ENCODE assay signal across 10 mouse cellular contexts in genomic region chr5:100074571-100074970, GRCm38 (mm10). TPM values are rescaled to one million over a fixed set of nuclear protein-coding genes. Genes with fewer than 3 reads are reported as not detected.
A peak's percentile ranks its signal among the peaks of the same experiment; 100 is the strongest.
DNase-seq lines count a peak whose midpoint lies in the region; ATAC-seq and TF ChIP-seq lines count a peak whose summit lies in the region.
"Had no signal": no experiment of that assay in that cellular context is flagged by ENCODE, and none has a peak within 500 bp of the region (broad histone marks: within the 10 kb centered on the region; RNA-seq: fewer than 3 reads in every experiment).

No protein-coding gene starts in this region.

- peaks cover 8% of the 10 kb centered on the region; the same call in 1 of the 2 replicates for H3K36me3 ChIP-seq in forebrain, postnatal 0 days (ENCODE audit: insufficient read depth)
- peaks cover 35% of the 10 kb centered on the region for H3K36me3 ChIP-seq in forebrain, embryonic 10.5 days (replicated peaks)
- no peaks in the 10 kb centered on the region for H3K36me3 ChIP-seq in liver, postnatal 0 days (replicated peaks; ENCODE audit: insufficient read depth, low read length)
- peaks cover 32% of the 10 kb centered on the region for H3K36me3 ChIP-seq in liver, embryonic 12.5 days
- peaks cover 5 to 63% of the 10 kb centered on the region in 2 experiments for H3K36me3 ChIP-seq in CH12.LX (replicated peaks in 1 of 2; ENCODE audit: control insufficient read depth in 1 of 2, insufficient read depth in 1 of 2, low read length in 1 of 2)

- DNase-seq in forebrain, postnatal 0 days = peak; percentile 62
- DNase-seq in forebrain, embryonic 10.5 days (ENCODE audit: extremely low spot score, low spot score) = no peak
- no peak for DNase-seq in liver, postnatal 0 days
- DNase-seq in CH12.LX (ENCODE audit: extremely low read depth) = peak; percentile 12
- peak; percentile 60 for DNase-seq in brain, embryonic 14.5 days (ENCODE audit: low read depth)
- DNase-seq in urinary bladder, postnatal 10 days (ENCODE audit: low spot score) = no peak
- DNase-seq in spleen, postnatal 4 days (ENCODE audit: low spot score in 2 of 2) = no peak
- DNase-seq: gastrocnemius, postnatal 36 days had no signal

- in situ Hi-C loops in CH12.LX (cut with MboI; ENCODE audit: low pct_ligation_motif_present, low pct_unique_long_range_greater_than_20kb, low sequenced_read_pairs) = no loop called here

- H3K27me3 ChIP-seq in forebrain, postnatal 0 days (ENCODE audit: insufficient read depth, low read length) = no peaks in the 10 kb centered on the region
- H3K27me3 ChIP-seq in forebrain, embryonic 10.5 days (ENCODE audit: poor library complexity, severe bottlenecking) = no peaks in the 10 kb centered on the region
- H3K27me3 ChIP-seq in liver, postnatal 0 days (ENCODE audit: insufficient read depth, low read length) = no peaks in the 10 kb centered on the region
- H3K27me3 ChIP-seq in liver, embryonic 12.5 days (replicated peaks) = 0 out of 2 replicates have a peak, but pooled peaks cover 3% of the 10 kb centered on the region
- H3K27me3 ChIP-seq in CH12.LX (replicated peaks) = no peaks in the 10 kb centered on the region
- H3K27me3 ChIP-seq: midbrain, embryonic 12.5 days had no signal

- peak; percentile 39 for TF ChIP-seq RAD21 in CH12.LX (IDR thresholded peaks at IDR 0.05; ENCODE audit: low read depth, low read length)

- no peak overlapping the region for H3K9ac ChIP-seq in forebrain, postnatal 0 days
- no peak overlapping the region for H3K9ac ChIP-seq in liver, postnatal 0 days (replicated peaks)
- H3K9ac ChIP-seq in liver, embryonic 12.5 days = no peak overlapping the region
- no peak overlapping the region for H3K9ac ChIP-seq in CH12.LX (ENCODE audit: insufficient read depth, low read depth)
- H3K9ac ChIP-seq: midbrain, embryonic 12.5 days had no signal

- dilution Hi-C loops in CH12.LX (cut with MboI; ENCODE audit: extremely low pct_ligation_motif_present, extremely low pct_unique_long_range_greater_than_20kb, low sequenced_read_pairs) = no loop called here

- WGBS in forebrain, postnatal 0 days = 55% methylated on average over 4 of the region's 4 CpGs
- WGBS in forebrain, embryonic 10.5 days = 68% methylated on average over 4 of the region's 4 CpGs
- 52% methylated on average over 4 of the region's 4 CpGs for WGBS in liver, postnatal 0 days (ENCODE audit: insufficient replicate concordance)
- WGBS in liver, embryonic 12.5 days (ENCODE audit: insufficient replicate concordance) = 50% methylated on average over 4 of the region's 4 CpGs

- TF ChIP-seq POLR2A in CH12.LX (IDR thresholded peaks at IDR 0.05; ENCODE audit: low read depth, low read length) = no peak
- TF ChIP-seq POLR2A in brain, embryonic 14.5 days (IDR thresholded peaks at IDR 0.05; ENCODE audit: borderline replicate concordance, extremely low read depth, insufficient read depth, insufficient read length, poor library complexity, severe bottlenecking) = no peak

- H3K4me3 ChIP-seq in forebrain, postnatal 0 days (ENCODE audit: low read depth, low read length) = no peak overlapping the region
- no peak overlapping the region for H3K4me3 ChIP-seq in forebrain, embryonic 10.5 days
- no peak overlapping the region for H3K4me3 ChIP-seq in liver, postnatal 0 days (ENCODE audit: low read depth, low read length)
- no peak overlapping the region for H3K4me3 ChIP-seq in liver, embryonic 12.5 days
- H3K4me3 ChIP-seq in CH12.LX (replicated peaks in 1 of 3; ENCODE audit: low read depth in 2 of 3, low read length in 2 of 3, poor library complexity in 1 of 3) = no peak overlapping the region
- H3K4me3 ChIP-seq: midbrain, embryonic 12.5 days had no signal

- H3K4me1 ChIP-seq in forebrain, postnatal 0 days (ENCODE audit: insufficient read depth) = no peaks in the 10 kb centered on the region
- peaks cover 16% of the 10 kb centered on the region for H3K4me1 ChIP-seq in forebrain, embryonic 10.5 days
- H3K4me1 ChIP-seq in liver, postnatal 0 days (ENCODE audit: insufficient read depth) = 0 out of 2 replicates have a peak, but pooled peaks cover 5% of the 10 kb centered on the region
- H3K4me1 ChIP-seq in liver, embryonic 12.5 days = peaks cover 10% of the 10 kb centered on the region
- peaks cover 0 to 4% of the 10 kb centered on the region in 2 experiments; a peak in 2 of 4 replicates for H3K4me1 ChIP-seq in CH12.LX (ENCODE audit: control insufficient read depth in 1 of 2, insufficient read depth in 2 of 2)

- no peak overlapping the region for H3K4me2 ChIP-seq in forebrain, postnatal 0 days (ENCODE audit: low read depth)
- no peak overlapping the region for H3K4me2 ChIP-seq in liver, postnatal 0 days (ENCODE audit: low read depth, low read length)
- no peak overlapping the region for H3K4me2 ChIP-seq in liver, embryonic 12.5 days
- H3K4me2 ChIP-seq in CH12.LX (ENCODE audit: insufficient read depth, low read depth, poor library complexity, severe bottlenecking) = no peak overlapping the region
- H3K4me2 ChIP-seq: midbrain, embryonic 12.5 days had no signal

- peak; percentile 64 for TF ChIP-seq CTCF in forebrain, postnatal 0 days (IDR thresholded peaks at IDR 0.05; ENCODE audit: low read depth)
- TF ChIP-seq CTCF in liver, postnatal 0 days (IDR thresholded peaks at IDR 0.05; ENCODE audit: low read depth) = peak; percentile 41
- peak in 1 of 2 experiments; percentile 53; a peak in 2 of 4 replicates for TF ChIP-seq CTCF in CH12.LX (conservative IDR thresholded peaks at IDR 0.05 in 1 of 2, IDR thresholded peaks at IDR 0.05 in 1 of 2; ENCODE audit: low read depth in 2 of 2, low read length in 2 of 2)
- peak; percentile 49; the same call in 1 of the 2 replicates for TF ChIP-seq CTCF in brain, embryonic 14.5 days (IDR thresholded peaks at IDR 0.05; ENCODE audit: borderline replicate concordance, extremely low read depth, insufficient read depth, insufficient read length)

- no peaks in the 10 kb centered on the region for H3K9me3 ChIP-seq in forebrain, postnatal 0 days (ENCODE audit: low read length)
- no peaks in the 10 kb centered on the region for H3K9me3 ChIP-seq in forebrain, embryonic 10.5 days
- H3K9me3 ChIP-seq in liver, postnatal 0 days (ENCODE audit: low read length) = no peaks in the 10 kb centered on the region
- no peaks in the 10 kb centered on the region for H3K9me3 ChIP-seq in liver, embryonic 12.5 days (replicated peaks)
- H3K9me3 ChIP-seq in CH12.LX (replicated peaks; ENCODE audit: low read length) = no peaks in the 10 kb centered on the region
- H3K9me3 ChIP-seq: midbrain, embryonic 12.5 days had no signal

- H3K27ac ChIP-seq in forebrain, postnatal 0 days (ENCODE audit: low read depth, low read length) = no peak overlapping the region
- H3K27ac ChIP-seq in forebrain, embryonic 10.5 days = no peak overlapping the region
- H3K27ac ChIP-seq in liver, postnatal 0 days (ENCODE audit: low read depth) = no peak overlapping the region
- H3K27ac ChIP-seq in liver, embryonic 12.5 days = no peak overlapping the region
- H3K27ac ChIP-seq in CH12.LX (ENCODE audit: insufficient read depth, low read depth) = no peak overlapping the region
- H3K27ac ChIP-seq: midbrain, embryonic 12.5 days had no signal

- ATAC-seq in forebrain, postnatal 0 days = no peak
- ATAC-seq in liver, postnatal 0 days = no peak
- ATAC-seq in liver, embryonic 12.5 days = no peak

- TF ChIP-seq EP300 in liver, postnatal 0 days (IDR thresholded peaks at IDR 0.05; ENCODE audit: low read depth) = no peak
- TF ChIP-seq EP300 in CH12.LX (IDR thresholded peaks at IDR 0.05; ENCODE audit: low read length) = no peak

- no peaks in the 10 kb centered on the region for H3K79me2 ChIP-seq in CH12.LX (replicated peaks; ENCODE audit: control insufficient read depth, extremely low read depth, insufficient read depth, poor library complexity, severe bottlenecking)

TF ChIP-seq in CH12.LX, 34 proteins besides CTCF, POLR2A, EP300 and RAD21:
- TF ChIP-seq UBTF (IDR thresholded peaks at IDR 0.05; ENCODE audit: low read depth, low read length) = no peak
- no peak for TF ChIP-seq MAFK (IDR thresholded peaks at IDR 0.05; ENCODE audit: insufficient replicate concordance, low read length)
- TF ChIP-seq JUND (conservative IDR thresholded peaks at IDR 0.05; ENCODE audit: low read depth, low read length) = no peak
- TF ChIP-seq POLR2AphosphoS2 (IDR thresholded peaks at IDR 0.05; ENCODE audit: low read depth, low read length) = no peak
- no peak for TF ChIP-seq MAZ (IDR thresholded peaks at IDR 0.05; ENCODE audit: low read depth, low read length)
- TF ChIP-seq SMC3 (IDR thresholded peaks at IDR 0.05; ENCODE audit: low read depth, low read length) = no peak
- no peak for TF ChIP-seq MYC (IDR thresholded peaks at IDR 0.05; ENCODE audit: low read depth, low read length)
- no peak for TF ChIP-seq SIN3A (IDR thresholded peaks at IDR 0.05; ENCODE audit: low read length)
- no peak for TF ChIP-seq CHD1 (IDR thresholded peaks at IDR 0.05; ENCODE audit: low read depth, low read length)

RNA-seq across cellular contexts. Expression of gene Enoph1, which starts 34.8 kb away (rescaled TPM):
- 66.5 and 67.6 TPM in 2 replicates for total RNA-seq in forebrain, postnatal 0 days (2014; rRNA removed)
- 49.7 and 58.6 TPM in 2 replicates for polyA plus RNA-seq in forebrain, postnatal 0 days (2015; fragmentation: Nextera tagmentation; extraction: Ambion mirVana)
- polyA plus RNA-seq in forebrain, embryonic 10.5 days (2016; fragmentation: Nextera tagmentation; extraction: Ambion mirVana) = 62.8 and 66.9 TPM in 2 replicates
- 9.2 and 10.6 TPM in 2 replicates for polyA plus RNA-seq in liver, postnatal 0 days (2015; fragmentation: Nextera tagmentation; extraction: Ambion mirVana)
- polyA plus RNA-seq in liver, embryonic 12.5 days (2016; fragmentation: Nextera tagmentation; extraction: Ambion mirVana) = 30.7 and 33.8 TPM in 2 replicates
- total RNA-seq in CH12.LX (2012; rRNA removed) = 50.4 and 64.9 TPM in 2 replicates
- total RNA-seq in CH12.LX (2014; rRNA removed) = 67.3 and 70.9 TPM in 2 replicates
- 47.4 and 52.4 TPM in 2 replicates for polyA plus RNA-seq in CH12.LX (2012; ENCODE audit: insufficient read length, low read depth)
- polyA plus RNA-seq in brain, embryonic 14.5 days (2012; rRNA removed) = 57.5 and 59.5 TPM in 2 replicates

RNA-seq across cellular contexts. Expression of gene Hnrnpdl, which starts 35.1 kb away (rescaled TPM):
- total RNA-seq in forebrain, postnatal 0 days (2014; rRNA removed) = 176 and 207 TPM in 2 replicates
- 236 and 246 TPM in 2 replicates for polyA plus RNA-seq in forebrain, postnatal 0 days (2015; fragmentation: Nextera tagmentation; extraction: Ambion mirVana)
- polyA plus RNA-seq in forebrain, embryonic 10.5 days (2016; fragmentation: Nextera tagmentation; extraction: Ambion mirVana) = 246 and 247 TPM in 2 replicates
- 32.6 and 33.3 TPM in 2 replicates for polyA plus RNA-seq in liver, postnatal 0 days (2015; fragmentation: Nextera tagmentation; extraction: Ambion mirVana)
- polyA plus RNA-seq in liver, embryonic 12.5 days (2016; fragmentation: Nextera tagmentation; extraction: Ambion mirVana) = 88.2 and 90.9 TPM in 2 replicates
- total RNA-seq in CH12.LX (2012; rRNA removed) = 75.6 and 97.6 TPM in 2 replicates
- total RNA-seq in CH12.LX (2014; rRNA removed) = 165 and 211 TPM in 2 replicates
- 207 and 256 TPM in 2 replicates for polyA plus RNA-seq in CH12.LX (2012; ENCODE audit: insufficient read length, low read depth)
- 454 and 560 TPM in 2 replicates for polyA plus RNA-seq in brain, embryonic 14.5 days (2012; rRNA removed)

Comparison
In these comparisons a context has a peak if more than half of its experiments do, and no peak if none do; other contexts are left out.
1. DNase-seq: peak in forebrain, postnatal 0 days (single experiment), CH12.LX (single experiment) and brain, embryonic 14.5 days (single experiment); none in forebrain, embryonic 10.5 days (single experiment), liver, postnatal 0 days (single experiment), urinary bladder, postnatal 10 days (single experiment) and spleen, postnatal 4 days (0 of 2).